Mouse (Mus musculus): ENCODE results near the gene Tnip1.
"Not testable (repeated sequence)": the region's sequence is repeated elsewhere in the genome, so short reads cannot be mapped to it uniquely, and the experiment has no call there.

GRCm38 (mm10) chr11:54955400-54955734, 7.3 kb downstream of the Tnip1 start:
- TF ChIP-seq CTCF, EP300 (IDR thresholded peaks at IDR 0.05; ENCODE audit: low read depth): not testable (repeated sequence)
